Mouse (Mus musculus) brain, embryonic 14.5 days (tissue): Measurements from ENCODE around the gene Hrc. TPM values are rescaled to one million over a fixed set of nuclear protein-coding genes. Genes with fewer than 3 reads are reported as not detected.

Source experiments
- DNase-seq: peaks from one replicate; pipeline ENCODE4 v3.0.0-alpha.2; 2011; ENCODE audit warnings: low read depth
- CTCF ChIP-seq: fragments of 200-500 bp; IDR thresholded peaks from 2 replicates; pipeline ENCODE4 v1.5.1; 2012; ENCODE audit warnings: inconsistent platforms, mild to moderate bottlenecking, moderate library complexity, borderline replicate concordance; ENCODE audit not compliant: insufficient read depth, insufficient read length; ENCODE audit errors: extremely low read depth
- POLR2A ChIP-seq: fragments of 200-500 bp; IDR thresholded peaks from 2 replicates; pipeline ENCODE4 v1.6.1; 2012; ENCODE audit warnings: mild to moderate bottlenecking, inconsistent platforms, borderline replicate concordance; ENCODE audit not compliant: poor library complexity, insufficient read depth, insufficient read length, severe bottlenecking; ENCODE audit errors: extremely low read depth
- polyA plus RNA-seq: library from polyadenylated mRNA; depleted of rRNA; stranded (reverse); fragments of >200 nt; gene quantifications from 2 replicates; pipeline ENCODE4 v1.2.3, GENCODE M21; 2012

Hrc gene
- polyA plus RNA-seq, 1 experiment = 1.3 TPM

DNA sequence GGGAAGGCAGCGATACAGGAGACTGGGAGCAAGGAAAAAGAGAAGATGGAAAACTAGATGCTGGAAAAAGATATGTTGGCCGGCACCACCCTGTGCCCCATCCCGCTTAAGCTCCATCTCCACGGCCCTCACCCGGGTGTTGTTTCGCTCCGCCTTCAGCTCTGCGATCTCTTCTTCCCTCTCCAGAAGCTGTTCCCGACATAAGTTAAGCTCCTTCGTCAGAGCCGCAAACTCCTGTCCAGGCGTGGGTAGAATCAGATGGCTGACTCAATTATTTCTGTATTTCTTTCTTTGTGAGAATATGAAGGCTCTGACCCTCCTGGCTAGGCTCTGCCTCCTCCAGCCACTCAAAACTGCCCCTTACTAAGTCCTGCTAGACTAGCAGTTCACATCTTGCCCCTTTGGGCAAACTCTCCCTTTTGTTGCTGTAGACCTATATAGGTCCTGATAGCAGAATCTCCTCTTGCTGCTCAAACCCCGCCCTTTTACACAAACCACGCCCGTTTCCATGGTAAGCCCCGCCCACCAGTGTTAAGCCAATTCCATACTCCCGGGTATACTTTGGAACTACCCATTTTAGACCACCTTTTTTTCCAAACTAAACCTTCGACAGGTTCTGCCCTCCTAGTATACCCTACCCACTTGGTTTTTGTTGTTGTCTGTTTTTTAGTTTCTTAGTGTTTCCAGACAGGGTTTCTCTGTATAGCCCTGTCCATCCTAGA lies 25.5 kb downstream of the Hrc start:
- no peak for DNase-seq
- TF ChIP-seq CTCF = no peak
- no peak for TF ChIP-seq POLR2A

DNA sequence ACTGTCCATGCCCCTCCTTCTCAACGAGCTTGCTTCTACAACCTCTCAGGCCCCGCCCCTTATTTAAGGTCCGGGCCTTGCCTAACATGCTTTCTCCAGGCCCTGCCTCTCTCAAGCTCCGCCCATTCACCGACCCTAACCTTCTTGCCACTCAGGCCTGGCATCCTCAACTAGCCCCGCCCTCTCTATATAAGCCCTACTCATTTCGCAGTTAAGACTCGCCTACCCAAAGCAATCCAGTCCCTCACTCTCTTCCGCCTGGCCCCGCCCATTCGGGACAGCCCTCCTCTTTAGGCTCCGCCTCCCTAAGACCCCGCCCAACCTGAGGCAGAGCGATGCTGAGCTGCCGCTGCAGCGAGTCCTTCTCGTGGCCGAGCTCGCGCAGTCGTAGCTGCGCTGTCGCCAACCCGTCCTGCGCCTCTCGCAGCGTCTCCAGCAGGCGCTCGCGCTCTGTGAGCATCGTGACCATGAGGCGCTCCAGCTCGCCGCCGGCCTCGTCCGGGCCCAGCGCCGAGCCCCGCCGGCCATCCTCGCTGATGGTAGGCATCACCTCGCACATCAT lies 26.2 kb downstream of the Hrc start:
- TF ChIP-seq POLR2A (peak; percentile 58; the same call in 1 of the 2 replicates), CTCF (no peak)
- DNase-seq = peak; percentile 96

DNA sequence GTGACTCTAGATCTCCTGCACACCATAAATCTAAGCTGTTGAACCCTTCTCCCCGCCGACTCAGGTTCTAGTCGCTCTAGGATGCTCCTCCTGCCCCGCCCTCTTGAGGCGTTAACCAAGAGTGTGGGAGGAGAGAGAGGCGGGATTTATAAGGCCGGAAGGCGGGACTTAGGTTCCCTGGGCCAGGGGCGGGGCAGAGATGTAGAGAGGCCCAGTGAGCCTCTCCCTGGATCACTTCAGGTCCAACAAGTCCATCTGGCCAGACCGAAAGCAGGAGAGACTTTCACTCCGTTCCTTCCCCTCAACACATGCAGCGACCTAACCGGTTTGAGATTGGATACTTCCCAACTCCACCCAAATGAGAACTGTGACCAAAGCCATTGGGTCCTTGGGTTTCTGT lies 27.7 kb downstream of the Hrc start:
- DNase-seq = peak; percentile 64
- TF ChIP-seq POLR2A (no peak), CTCF (no peak)

DNA sequence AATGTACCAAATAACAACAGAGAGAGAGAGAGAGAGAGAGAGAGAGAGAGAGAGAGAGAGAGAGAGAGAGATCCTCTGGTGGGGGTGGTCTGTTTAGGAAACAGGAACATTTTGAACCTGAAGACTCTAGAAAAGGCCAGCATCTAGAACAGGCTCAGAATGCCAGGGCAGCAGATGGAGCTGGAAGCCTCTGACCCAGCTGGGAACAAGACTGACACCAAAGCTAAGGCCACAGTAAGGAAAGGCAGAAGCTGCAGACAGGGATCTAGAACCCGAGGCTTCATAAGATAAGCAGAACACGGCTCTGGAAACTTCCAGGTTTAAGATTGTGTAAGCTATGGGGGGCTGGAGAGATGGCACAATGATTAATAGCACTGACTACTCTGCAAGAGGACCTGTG lies 28.9 kb downstream of the Hrc start:
- no peak for TF ChIP-seq POLR2A
- no peak for TF ChIP-seq CTCF
- DNase-seq = no peak

DNA sequence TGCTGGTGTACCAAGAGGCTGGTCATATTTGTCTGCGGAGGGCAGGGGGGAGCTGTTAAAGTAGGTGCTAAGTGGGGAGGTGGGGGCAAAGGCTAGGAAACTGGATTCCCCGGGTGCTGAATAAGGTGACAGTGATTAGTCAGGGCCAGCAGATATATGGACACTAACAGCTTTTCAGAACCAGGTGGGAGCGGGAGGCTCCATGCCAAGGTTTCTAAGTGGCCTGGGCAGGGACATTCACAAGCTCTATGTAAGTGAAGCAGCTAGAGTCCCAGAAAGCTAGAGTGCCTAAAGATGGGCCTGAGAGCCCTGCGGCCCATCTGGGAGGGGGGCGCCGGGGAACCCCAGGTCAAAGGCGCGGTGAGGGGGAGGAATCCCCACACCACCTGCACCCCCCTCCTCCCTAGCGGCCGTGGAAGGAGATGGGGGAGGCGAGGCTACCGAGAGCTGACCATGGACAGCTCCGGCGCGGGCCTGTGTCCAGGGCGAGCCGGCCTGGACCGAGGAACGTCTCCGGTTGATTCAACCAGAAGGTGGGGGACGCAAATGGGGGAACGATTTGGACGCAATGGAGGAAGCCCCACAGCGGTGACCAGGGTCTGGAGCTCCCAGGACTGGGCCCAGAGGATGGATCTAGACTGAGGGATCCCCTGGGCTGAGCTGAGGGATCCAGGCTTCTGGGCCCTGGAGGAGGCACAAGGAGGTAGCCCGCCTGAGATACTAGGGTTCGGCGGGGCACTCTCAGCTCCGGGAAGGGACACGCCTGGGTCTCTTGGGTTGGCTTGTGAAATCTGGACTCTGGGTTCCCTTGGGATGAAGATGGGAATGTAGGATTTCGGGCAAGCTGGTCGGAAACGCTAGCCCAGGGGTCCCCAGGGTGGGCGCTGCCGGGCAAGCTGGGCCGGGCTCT lies 30.9 kb downstream of the Hrc start:
- no peak for TF ChIP-seq POLR2A
- DNase-seq = peak; percentile 51

DNA sequence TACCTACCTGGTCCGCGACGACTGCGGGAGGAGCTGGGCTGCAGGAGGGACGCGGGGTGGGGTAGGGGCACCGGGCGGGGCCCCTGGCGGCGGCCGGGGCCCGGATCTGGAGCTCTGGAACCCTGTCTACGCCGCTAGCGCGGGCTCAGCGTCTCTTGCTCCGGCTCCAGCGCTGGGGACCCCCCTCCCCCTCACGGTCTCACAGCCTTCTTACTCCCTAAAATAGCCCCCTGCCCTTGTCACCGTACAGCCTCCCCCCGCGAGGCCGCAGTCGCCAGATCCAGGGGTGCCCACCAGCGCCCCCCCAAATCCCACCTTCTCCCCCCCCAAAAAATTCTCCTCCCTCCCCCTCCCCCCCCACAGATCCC lies 31.5 kb downstream of the Hrc start, which contains the start of gene Ppfia3:
Ppfia3 (minus strand) TSS at position 368 of the 368 bp plus-strand sequence.
- no peak for DNase-seq
- no peak; the same call in 1 of the 2 replicates for TF ChIP-seq POLR2A
- no peak for TF ChIP-seq CTCF

DNA sequence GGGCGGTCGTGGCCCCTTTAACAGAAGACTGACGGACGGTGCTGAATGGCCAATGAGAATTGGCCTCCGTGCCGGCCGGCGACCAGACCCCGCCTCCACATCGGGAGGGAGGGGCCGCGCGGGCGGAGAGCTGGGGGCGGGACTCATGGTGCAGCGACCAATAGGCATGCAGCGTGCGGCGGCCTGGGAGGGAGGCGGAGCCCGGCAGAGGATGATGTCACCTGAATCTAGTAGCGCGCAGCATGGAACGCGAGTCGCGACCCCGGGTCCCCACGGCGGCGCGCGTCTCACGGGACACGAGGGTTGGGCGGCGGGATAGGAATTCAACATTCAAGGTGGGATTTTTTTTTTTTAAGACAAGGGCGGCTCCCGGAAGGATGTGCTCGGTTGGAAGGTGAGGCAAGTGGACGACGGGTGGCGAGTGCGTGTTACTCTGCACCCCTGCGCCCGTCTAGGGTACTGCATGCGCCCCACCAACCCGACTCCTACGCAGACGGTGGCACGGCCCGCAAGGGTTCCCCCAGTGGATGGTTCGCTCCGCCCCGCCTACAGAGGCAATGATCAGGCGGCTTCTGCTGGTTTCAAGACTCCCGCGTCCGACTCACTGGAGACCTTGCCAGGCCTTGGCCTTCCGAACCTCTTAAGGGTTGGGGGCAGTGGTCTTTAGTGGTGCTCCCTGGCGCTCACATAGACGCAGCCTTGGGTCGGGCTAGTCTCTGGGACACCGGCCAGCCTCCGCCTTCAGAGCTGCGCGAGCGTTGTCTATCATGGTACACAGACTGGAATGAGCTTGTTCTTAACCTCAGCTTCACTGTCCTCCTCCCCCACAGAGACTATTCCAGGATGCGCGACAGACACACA lies 32.2 kb downstream of the Hrc start:
- peak; percentile 99 for DNase-seq
- TF ChIP-seq POLR2A (0 out of 2 replicates have a peak, but pooled peaks have one; percentile 13), CTCF (peak; percentile 79)

DNA sequence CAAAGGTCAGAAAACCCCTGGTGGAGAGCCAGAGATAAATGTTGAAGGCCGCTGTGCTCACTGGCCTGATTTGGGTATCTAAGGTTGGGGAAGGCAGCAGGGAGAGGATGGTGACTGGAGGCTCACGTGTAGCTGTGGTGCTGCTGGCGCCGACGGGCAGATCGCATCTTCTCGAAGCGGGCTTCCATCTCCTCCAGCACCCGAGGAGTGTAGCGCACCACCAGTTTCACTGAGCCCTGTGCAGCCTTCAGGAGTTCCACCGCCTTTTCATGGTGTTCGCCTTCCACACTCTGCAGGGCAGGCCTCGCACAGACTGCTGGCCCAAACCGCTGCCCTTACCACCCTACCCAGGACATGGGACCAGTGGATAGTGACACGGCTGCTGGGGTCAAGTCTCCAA lies 33.1 kb downstream of the Hrc start:
- DNase-seq = peak; percentile 26
- TF ChIP-seq CTCF (no peak), POLR2A (no peak)

DNA sequence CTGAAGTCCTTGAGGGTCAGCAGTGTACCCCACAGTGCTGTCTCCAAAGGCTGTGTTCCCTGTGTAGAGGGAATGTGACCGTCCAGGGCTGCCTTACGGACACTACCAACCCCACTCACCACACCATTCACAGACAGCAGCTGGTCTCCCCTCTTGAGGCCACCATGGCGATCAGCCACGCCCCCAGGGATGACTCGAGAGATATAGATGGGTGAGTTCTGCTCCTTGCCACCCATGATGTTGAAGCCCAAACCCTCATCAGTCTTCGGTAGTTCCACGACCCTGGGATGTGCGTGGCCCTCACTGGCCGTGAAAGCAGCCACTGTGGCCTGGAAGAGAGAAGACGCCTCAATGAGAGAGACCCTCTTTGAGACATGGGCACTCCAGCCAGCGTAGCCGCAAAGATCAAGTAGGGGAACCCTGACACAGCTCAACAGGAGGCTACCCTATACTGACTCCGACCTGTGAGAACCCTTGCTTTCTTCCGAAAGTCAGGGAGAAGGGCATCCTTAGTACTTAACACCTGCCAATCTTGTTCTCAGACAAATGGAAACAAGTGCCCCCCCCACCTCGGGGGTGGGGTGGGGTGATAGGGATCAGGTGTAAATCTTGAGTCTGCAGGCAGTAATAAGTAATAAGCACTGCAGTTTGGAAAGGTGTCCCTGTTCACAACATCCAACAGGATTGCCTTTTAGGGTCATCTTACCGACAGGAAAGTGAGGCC lies 34.1 kb downstream of the Hrc start:
- DNase-seq = no peak
- no peak for TF ChIP-seq CTCF
- TF ChIP-seq POLR2A = no peak

DNA sequence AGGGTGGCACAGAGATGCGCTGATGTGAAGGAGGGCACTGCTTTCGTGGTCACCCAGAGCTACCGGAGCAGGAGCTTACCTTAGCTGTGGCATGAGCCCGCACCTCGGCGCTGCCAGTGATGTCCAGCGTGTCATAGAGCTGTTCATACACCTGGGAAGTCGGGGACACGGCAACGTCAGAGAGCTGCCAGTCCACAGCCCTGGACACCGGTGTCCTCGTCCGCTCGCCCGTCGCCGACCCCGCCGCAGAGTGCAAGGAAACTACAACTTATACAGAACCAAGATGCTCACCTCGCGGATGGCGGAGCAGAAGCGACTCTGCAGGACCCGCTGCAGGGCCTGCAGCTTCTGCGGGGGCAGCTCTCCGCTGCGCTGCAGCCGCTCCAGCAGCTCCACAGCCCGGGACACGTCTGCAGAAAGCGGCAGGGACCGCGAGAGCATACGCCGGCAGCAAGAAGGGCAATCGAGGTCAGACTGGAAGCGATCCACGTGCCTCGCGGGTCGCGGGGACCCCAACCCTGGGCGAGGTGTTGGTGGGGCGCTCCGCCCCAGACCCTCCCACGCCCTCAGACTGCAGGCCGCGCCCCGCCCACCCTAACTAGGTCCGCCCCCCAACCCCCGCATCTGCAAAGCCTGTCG lies 34.9 kb downstream of the Hrc start:
- TF ChIP-seq CTCF (no peak), POLR2A (no peak)
- peak; percentile 43 for DNase-seq

DNA sequence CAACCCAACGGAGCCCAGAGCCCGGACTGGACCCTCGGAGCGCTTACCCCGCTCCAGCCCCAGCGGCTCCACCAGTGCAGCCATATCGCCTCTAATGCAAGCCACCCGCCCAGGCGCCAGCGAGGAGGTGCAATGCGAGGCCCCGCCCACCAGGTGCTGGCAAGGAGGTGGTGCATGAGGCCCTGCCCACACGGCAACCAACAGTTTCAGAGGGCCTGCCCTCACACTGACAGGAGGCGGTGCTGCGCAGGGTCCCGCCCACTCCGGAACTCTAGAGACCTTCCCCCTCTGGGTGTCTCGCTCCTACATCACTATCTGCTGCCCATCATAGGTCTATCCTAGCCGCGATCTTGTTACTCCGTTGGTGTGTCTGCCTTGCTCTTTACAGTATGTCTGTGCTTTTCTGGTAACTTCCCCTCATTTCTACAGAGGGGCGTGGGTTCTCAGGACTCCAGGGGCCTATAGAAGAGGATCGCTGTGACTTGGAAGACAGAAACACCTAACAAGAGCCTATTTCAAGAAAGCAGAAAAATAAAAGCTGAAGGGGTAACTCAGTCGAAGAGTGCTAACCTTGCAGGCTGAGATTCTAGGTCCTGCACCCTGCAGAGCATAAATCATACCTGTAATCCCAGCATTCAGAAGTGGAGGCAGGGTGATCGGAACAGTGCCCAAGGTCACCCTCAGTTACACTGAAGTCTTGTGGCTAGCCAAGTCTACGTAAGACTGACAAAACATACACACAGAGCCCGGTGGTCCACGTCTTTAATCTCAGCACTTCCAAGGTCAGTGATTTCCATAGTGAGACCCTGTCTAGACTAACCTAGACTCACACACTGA lies 35.6 kb downstream of the Hrc start, which contains the start of gene Lin7b:
Lin7b (minus strand) TSS at position 109 of the 837 bp plus-strand sequence.
- DNase-seq = peak; percentile 89
- TF ChIP-seq POLR2A (no peak), CTCF (peak; percentile 21; the same call in 1 of the 2 replicates)
